Mouse (Mus musculus) forelimb bud, embryonic 11.5 days (tissue): ENCODE results near the gene Cyb5b.
"Not testable (repeated sequence)": the region's sequence is repeated elsewhere in the genome, so short reads cannot be mapped to it uniquely, and the experiment has no call there.

Source experiments
- DNase-seq: peaks from one replicate; pipeline ENCODE4 v3.0.0-alpha.2; 2012; ENCODE audit warnings: low read depth, low spot score

Cyb5b gene

DNA sequence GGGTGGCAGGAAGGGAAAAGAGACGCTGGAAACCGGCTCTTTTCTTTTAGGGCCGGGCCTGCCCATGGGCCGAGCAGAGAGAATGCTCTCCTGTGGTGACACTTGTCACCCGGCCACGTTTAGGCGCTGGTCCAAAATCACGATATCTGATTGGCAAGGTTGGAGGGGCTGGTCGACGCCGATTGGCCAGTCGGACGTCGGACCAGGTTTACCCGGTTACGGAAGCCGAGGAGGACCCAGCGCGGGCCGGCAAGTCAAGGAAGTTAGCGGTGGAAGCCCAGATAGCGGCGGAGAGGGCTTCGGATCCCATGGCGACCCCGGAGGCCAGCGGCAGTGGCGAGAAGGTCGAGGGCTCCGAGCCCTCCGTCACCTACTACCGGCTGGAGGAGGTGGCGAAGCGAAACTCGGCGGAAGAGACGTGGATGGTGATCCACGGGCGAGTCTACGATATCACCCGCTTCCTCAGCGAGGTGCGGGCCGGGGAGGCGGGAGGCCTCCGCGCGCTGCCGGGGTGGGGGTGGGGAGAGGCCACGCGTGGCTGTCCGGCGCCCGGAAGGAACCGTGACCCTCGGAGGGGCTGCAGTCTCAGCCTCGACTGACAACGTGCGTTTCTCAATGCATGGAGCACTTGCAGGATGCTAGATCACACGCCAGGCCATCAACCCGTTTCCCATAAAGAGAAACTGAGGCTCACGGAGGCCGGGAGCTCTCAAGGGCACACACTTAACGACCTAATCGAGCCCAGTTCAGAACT is at the start of gene Cyb5b:
Gene Cyb5b, plus strand, starts transcription at position 237 of the 754 bp plus-strand sequence.
- peak; percentile 89 for DNase-seq

GRCm38 (mm10) chr8:107104547-107104946 is 45.9 kb upstream of the Cyb5b start:
- DNase-seq = peak; percentile 75

- not testable (repeated sequence) for DNase-seq
Measured at GRCm38 (mm10) chr8:107108089-107108488, 42.4 kb upstream of the Cyb5b start.

DNA sequence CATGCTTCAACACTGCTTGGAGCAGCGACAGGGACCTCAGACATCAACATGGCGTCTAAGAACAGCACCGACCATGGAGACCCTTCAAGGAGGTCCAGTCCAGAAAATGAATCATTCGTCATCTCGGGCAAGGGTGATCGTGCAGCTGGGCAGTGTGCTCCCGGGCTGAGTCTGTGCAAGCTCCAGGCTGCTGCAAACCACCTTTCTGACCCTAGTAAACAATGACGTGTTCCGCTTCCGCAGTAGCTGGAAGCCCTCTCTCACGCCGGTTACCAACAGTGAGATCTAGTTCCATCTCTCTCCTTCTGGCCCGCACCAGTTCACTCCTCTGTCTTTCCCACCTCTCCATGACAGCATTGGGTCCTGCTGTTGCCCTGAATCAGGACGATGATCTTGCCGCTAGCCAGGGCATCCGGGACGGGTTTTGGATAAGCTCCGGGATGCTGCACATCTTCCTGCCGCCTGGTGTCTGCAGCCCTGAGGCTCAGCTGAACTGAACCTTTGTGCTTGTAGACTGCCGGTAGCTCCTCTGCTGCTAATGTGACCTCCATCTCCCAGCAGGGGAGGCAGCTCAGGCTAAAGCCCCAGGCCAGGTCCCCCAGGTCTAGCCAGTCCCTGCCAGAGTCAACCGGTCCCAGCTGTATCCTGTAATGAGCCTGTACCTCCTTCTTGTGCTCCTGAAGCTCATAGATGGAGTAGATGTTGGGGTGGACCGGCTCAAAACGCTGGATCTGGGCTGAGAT is 41.3 kb upstream of the Cyb5b start:
- no peak for DNase-seq

GRCm38 (mm10) chr8:107109816-107110435 is 40.5 kb upstream of the Cyb5b start:
- DNase-seq = no peak

GRCm38 (mm10) chr8:107110629-107111330 is 39.7 kb upstream of the Cyb5b start:
- DNase-seq = no peak

GRCm38 (mm10) chr8:107111340-107112105 is 38.9 kb upstream of the Cyb5b start:
- DNase-seq = no peak

DNA sequence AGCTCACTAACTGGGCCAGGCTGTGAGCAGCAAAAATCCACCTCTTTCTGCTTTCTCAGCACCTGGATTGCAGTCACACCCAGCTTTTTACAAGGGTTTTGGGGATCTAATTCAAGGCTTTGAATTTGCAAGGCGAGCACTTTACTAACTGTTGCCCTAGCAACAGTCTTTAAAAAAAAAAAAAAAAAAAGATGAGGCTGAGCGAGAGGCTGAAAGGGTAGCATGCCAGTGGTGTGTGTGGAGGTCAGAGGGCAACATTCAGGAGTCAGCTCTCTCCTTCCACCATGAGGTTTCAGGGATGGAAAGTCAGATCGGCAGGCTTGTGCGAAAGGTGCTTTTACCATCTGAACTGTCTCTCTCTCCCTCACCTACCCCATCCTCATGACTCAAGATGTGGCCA is 37.2 kb upstream of the Cyb5b start:
- DNase-seq = no peak

DNA sequence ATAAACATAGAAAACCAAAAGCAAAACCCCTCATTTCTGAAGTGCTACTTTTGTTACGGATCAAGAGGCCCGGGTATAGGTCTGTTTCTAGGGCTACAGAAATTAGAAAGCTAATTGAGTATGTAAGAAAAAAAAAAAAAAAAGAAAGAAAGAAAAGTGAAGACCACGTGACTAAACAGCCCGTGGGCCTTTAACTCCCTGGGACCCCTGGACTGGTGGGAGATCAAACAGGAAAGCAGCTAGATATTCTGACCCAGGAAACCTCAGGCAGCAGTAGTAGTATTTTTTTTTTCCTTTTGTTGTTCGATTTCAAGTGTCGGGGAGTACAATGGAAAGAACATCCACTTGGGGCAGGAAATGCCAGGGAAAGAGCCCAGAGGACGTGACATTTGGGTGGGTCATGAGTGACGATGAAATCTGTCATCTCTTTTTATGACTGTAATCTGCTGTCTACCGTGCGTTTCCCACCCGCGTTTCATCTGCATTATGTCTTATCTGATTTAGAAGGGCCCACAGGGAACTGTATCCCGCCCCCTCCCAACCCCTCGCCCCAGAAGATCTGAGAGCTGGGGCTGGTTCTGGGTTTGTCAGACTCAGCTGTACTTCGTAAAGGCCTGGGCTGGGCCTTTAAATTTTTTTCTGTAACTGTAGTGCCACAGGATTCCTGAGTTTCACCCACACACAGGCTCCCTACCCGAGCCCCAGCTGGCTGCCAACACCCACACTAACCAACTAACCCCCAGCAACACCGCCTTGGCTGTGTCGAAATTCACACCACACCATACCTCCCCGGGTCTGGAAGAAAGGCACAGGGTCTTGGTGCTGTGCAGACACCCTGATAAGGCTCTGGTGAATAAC is 36.1 kb upstream of the Cyb5b start:
- no peak for DNase-seq

GRCm38 (mm10) chr8:107115008-107115320 is 35.5 kb upstream of the Cyb5b start:
- DNase-seq = no peak

- peak; percentile 80 for DNase-seq
Measured at GRCm38 (mm10) chr8:107116023-107116422, 34.4 kb upstream of the Cyb5b start.

DNA sequence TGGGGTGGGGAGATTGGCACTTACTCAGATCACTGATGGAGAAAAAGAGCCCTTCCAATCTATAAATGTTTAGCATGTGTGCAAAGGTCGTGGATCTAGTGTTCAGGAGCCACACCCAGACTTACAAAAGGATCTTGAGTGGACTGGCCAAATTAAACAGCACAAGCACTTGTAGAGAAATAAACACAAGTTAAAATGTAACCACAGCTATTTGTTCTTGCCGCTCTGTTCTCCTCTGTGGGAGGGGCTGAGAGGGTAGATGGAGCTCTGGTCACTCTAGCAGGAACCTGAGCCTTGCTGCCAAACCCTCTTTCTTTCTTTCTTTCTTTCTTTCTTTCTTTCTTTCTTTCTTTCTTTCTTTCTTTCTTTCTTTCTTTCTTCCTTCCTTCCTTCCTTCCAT is 33.4 kb upstream of the Cyb5b start:
- no peak for DNase-seq

- no peak for DNase-seq
Measured at GRCm38 (mm10) chr8:107118803-107119233, 31.6 kb upstream of the Cyb5b start.

GRCm38 (mm10) chr8:107119412-107119811 is 31.0 kb upstream of the Cyb5b start:
- no peak for DNase-seq

GRCm38 (mm10) chr8:107120806-107121205 is 29.6 kb upstream of the Cyb5b start:
- no peak for DNase-seq

- no peak for DNase-seq
Measured at GRCm38 (mm10) chr8:107121681-107122291, 28.7 kb upstream of the Cyb5b start.

DNA sequence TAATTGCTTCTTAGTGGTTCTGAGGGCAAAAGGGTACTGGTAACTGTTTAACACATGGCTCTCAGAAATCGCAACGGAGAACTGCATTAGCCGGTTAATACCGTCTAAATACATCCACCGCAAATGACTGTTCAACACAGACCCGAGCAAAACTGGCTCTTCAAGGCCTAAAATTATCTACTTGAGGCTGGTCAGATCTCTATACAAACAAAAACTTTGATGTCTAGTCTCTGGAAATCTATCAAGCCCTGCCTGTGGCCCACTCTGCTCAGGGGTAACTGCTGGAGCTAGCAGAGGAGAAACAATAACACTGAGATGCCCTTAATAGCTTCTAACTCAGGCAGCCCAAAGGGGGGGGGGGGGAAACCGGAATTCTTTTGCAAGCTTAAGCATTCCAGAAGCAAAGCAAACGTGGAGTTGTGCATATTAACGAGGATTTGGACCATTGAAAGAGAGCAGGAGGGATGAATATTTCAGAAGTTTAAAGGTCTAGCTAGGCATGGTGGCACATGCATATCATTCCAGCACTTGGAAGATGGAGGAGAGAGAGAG is 27.3 kb upstream of the Cyb5b start:
- no peak for DNase-seq

DNA sequence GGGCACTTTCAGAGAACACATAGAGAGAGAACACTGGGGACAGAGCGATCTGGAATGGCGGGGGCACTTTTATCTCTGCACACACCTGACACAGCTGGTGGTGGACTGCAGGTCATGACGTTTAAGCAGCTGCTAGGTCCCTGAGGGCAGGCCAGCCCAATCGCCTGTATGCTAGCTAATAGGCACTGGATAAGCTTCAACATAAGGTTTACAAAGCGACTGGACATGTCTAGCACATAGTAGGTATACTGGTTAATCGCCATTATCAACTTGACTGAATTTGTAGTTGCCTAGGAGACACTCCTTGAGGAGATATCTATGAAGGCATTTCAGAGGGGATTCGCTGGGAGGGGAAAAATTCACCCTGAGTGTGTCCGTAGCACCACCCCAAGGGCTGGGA is 26.1 kb upstream of the Cyb5b start:
- DNase-seq = no peak

DNA sequence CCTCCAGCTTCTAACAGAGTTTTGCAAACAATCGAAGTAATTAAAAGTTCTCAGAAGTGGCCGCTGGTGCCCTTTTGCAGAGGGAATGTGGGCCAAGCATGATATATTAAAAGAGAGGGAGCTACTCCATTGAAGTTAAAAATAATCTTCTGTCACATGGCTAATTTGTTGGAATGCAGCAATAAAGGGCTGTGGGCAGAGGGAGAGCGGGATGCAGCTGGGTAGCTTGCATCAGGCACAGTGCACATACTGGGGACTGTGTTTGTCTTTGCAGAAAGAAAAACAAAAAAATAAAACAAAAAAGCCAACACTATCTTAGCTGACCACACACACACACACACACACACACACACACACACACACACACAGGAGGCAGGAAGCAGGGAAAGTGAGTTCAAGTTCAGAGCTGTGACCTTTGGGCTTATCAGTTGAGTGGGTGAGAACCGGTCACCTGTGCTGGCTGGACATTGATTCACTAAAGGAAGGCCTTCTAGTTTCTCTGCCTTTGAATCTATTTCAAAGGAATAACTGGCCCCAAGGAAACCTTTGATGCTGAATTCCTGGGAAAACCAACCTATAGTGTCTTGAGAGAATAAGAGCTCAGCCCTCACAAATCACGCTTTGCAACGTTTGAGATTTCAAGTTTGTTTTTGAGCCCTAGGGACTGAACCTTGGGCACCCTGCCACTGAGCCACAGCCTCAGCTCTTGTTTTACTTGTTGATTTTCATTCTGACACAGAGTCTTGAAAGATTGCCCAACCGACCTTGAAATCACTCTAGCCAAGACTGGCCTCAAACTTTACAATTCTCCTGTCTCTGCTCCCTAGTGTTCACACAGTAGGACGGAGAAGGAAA is 21.0 kb upstream of the Cyb5b start:
- no peak for DNase-seq
